Mouse (Mus musculus) spleen, postnatal 14 days (tissue): ENCODE results near the gene Rbm5.

Source experiments
- DNase-seq, 2 experiments: peaks; one replicate each; pipeline ENCODE4 v3.0.0; 2021 to 2022; ENCODE audit warnings: low spot score in 2 of 2

Rbm5 gene

DNA sequence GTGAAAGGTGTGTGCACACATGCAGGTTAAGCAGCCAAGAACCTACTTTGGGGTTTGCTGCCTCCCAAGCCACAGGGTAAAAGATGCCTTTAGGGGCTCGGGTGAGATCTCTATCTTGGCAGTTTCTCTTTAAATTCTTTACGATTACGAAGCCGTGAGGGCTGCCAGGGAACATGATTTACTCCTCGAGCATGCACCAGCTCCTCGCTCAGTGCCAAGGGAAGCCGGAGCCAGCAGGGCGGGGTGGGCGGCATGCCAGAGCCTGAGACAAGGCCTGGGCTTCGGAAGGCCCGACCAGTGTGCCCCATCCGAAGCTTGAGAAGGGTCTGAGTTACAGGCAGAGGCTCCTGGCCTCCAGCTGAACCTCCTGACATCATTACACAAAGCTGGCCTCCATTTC, 69.2 kb downstream of the Rbm5 start:
- DNase-seq = no peak

DNA sequence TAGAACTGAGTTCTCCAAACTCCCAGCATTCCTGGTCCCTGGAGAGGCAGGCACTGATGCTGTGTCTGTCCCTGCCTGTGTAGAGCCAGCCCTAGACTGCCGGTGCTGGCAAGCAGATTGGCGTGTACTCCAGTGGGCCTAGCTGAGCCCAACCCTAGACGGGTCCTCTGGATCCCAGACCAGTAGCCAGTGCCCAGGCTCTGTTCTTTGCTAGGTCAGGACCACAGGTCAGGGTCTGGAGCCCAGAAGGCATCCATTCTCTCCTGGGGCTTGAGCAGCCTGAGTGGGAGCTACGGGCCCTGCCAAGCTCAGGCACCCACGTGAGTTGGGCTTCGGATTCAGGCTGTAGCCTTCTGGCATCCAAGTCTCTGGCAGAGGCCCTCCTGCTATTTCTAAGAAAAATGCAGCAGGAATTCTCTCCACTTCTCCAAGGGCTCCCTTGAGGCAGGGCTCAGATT, 70.7 kb downstream of the Rbm5 start:
- DNase-seq = no peak

DNA sequence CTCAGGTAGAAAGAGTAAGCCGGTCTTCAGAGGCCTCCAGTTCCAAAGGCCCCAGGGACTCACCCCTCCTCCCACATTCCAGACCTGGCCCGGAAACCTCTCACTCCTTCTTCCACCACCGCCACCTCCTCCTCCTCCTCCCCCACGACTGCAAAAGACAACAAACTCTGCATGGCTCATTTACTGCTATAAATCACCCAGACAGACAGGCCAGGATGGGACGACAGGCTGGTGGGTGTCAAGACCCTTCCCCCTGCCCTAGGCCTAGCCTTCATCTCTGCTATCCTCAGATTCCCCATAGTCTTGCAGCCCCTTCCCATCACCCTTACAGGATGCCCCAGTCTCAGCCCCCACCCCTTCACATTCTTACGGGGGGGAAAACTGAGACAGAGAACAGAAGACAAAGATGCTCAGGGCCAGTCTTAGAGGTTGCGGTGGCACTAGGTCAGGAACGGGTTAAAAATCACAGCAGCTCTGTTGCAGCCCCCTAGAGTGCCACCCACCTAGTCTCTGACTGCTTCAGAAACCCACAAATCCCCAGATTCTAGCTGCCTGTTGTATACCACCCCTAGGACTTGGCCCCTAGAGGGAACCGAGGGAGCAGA, 71.3 kb downstream of the Rbm5 start:
- no peak for DNase-seq

DNA sequence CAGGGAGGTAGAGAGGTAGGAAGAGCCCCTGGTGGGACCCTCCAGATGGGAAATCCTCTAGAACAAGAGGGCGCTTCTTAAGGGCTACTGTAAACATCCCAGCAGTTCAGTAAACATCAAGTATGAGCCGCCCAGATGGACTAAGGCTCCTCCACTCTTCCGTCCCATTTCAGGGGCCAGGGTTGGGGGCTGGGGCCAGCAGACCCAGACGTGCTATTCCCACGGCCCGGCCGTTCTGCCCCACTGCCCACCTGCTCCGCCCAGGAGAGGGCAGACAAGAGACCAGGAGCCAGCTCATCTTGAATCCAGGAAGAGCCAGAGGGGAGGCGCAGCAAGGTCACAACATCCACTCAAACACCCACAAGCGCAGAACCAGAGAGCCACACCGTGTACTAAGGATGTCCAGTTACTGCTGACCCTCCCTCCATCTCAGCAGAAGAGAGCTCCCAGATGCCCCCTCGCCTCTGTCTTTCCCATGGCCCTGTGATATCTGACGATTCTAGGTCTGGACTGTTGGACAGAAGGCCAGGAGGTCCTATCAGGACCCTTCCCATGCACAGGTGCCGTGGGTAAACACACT, 72.1 kb downstream of the Rbm5 start:
- no peak for DNase-seq

DNA sequence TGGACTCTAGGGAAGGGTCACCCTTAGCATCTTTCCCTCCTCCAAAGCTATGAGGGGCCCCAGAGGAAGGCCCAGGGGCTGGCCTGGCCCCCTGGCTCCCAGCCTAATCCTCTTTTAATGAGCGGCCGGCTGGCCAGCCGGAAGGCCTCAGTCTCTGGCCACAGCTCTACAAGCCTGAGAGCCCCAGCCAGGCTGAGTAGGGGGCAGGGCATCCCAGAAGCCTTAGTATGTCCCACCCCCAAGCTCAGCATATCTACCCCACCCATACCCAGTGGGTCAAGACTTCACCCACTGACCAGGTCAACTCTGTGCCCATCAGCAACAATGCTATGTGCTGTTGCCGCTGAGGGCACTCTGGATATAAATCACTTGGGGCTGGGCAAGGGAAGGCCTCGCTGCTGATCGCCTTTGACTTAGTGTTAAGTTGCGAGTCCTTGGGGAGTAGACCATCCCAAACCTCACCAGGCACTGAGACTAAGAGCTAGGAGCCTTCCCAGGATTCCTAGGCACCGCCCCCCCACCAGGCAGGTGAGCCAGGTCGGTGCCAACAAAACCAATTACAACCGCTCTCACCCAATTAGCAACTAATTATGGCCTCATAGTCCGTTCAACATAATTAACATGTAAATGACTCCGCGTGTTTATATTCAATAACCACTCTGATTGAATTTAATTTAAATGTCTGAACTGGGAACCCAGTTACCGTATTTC, 72.8 kb downstream of the Rbm5 start:
- no peak for DNase-seq

DNA sequence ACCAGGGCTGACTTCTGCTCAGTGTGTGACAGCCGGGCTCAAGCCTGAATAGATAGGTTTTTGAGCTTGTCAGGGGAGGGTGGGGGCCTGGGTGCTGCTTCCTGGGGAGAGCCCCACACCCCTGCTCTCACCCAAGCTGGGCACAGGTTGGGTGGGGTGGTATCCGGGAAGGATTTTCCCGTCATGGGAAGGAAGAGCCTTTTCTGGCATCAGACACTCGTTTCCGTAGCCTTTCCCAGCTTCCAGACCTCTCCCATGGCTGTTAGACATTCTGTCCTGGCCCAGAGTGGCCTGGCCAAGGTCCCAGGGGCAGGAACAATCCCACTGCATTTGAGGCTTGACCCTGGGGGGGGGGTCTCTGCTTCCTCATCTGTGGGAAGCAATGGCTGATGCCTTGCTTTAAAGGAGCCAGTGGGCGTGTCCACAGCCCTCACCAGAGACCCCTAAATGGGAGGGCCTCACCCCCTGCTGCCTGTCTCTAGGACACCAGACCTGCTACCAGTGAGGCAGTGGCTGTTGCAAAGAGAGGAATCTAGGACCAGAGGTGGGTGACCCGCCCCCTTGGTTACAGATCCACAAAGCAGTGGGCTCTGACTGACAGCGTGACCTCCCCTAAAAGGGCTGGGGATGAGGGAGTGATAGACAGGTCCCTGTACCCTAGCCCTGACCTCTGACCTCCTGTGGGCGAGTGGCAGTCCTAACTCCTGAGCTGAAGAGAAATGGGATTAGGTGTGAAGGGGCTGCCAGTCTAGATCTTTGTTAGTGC, 73.8 kb downstream of the Rbm5 start:
- DNase-seq = no peak

DNA sequence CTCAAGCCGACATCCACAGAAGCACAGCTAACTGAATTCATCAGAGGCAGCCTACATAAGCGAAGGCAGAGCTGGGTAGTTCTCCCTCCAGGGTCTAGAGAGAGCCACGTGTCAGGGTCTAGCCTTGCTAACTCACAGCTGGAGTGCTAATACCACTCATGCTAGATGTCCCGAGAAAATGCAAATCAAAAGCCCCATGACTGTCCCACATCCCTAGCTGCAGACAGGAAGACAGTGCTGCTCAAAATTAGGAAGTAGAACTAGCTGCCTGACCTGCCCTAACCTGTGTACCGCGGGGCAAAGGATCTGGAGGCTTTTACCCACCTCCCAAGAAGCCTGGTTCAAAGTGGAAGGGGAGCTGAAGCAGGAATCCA, 74.7 kb downstream of the Rbm5 start:
- DNase-seq = no peak

DNA sequence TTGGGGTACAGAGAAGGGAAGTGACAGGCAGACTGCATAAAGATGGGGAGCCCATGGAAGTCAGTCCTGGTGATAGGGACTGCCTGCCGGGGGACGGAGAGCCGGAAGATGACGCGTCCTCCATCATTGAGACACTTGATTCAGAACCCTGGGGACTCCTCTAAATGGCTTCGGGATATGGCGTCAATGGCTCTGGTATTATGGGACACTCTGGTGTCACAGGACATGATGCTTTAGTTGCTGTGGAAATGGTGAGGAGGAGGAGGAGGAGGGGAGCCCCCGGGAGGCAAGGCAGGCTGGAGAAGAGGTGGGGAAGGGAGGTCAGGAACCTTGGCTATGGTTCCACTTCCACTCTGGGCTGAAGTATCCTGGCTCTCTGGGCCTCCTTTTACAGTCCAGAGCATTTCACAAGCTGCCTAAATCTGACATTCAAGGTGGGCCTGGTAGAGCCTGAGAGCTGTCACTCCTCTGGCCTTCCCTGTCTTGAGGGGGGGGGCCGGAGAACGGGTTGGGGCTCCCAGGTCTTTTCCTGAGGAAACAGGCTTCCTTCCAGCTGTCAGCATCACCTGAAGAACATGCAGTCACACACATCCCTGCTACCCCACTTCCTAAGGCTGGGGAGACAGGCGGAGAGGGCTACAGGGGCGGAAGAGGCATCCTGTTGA, 75.2 kb downstream of the Rbm5 start:
- no peak for DNase-seq

DNA sequence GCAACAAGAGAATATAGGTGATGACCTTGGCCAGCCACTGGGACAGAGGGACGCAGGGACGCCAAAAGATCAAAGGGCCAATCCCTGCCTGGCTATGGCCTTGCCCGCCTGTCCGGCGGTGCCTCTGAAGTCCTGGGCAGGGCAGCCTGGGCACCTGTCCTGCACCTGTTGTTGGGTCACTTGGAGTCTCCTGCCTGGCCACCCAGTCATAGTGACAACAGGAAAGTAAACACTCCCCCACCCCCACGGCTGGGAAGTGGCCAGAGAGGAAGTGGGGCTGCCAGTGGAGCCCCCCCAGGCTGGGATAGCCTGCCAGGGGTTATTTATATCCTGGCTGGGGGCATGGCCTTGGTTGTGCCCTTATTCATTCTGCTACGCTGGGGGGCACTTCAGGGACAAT, 76.2 kb downstream of the Rbm5 start:
- DNase-seq = no peak

DNA sequence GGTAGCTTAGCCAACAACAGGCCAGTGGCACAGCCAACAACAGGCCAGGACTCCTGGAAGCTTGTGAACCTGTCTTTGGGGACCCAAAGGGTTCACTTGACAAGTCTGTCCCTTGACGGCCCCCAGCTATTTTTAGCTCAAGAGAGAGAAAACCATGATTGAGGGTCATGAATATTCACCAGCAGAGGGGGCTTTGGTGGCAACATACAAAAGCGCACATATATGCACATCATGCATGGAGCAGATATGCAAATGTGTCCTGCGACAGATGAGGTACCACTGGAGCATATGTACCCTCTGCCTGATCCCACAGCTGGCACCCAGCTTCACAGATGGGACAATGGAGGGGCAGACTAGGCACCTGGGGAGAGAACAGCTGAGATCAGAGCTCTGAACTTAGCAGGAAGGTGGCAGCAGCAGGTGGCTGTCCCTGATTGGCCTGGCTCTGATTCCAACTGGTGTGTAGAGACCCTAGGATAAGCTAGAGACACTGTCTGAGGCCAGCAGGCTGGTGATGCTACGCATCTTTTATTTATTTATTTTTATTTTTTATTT, 77.3 kb downstream of the Rbm5 start:
- no peak for DNase-seq

DNA sequence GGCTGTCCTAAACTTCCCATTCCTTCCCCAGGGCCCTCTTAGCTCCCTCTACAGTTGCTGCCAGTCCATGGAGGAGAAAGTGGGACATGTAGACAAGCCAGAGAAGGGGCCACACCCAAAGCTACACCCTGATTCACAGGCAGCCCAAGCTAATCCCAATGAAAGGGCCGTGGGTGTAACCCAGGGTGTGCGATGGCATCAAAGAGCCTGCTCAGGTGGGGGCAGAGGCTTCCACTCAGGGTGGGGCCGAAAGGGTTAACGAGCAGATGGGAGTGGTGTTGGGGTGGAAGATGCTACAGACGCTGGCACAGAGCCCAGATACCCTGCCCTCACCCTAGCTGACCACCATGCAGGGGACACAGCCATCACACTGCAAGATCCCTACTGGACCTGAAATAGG, 78.0 kb downstream of the Rbm5 start:
- DNase-seq = no peak

DNA sequence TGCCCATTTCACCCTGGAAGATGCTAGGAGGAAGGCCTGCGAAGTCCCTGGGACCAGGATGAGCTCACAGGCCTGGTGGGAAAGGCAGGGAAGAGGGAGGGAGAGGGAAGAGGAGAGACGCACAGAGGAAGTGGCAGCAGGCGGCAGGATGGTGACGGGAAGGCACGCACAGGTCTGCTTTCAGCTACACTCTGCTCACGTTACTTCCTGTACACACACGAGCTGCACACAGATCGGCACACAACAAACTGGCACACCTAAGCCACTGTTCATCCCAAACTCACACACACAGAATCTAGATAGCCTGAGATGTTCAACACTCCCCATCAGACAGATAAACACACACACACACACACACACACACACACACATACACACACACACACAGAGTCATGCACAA, 80.4 kb downstream of the Rbm5 start:
- no peak for DNase-seq
